Mouse (Mus musculus): ENCODE data around the gene Myo15b.

Myo15b gene

GRCm38 (mm10) chr11:115901338-115902161 is 43.3 kb downstream of the Myo15b start:
- DNase-seq (ENCODE audit: low read depth, low spot score), result no peak

GRCm38 (mm10) chr11:115902177-115902576 is 44.0 kb downstream of the Myo15b start:
- no peak for DNase-seq (ENCODE audit: low read depth, low spot score)

- DNase-seq (ENCODE audit: low read depth, low spot score), result no peak
Measured at GRCm38 (mm10) chr11:115902831-115903230, 44.6 kb downstream of the Myo15b start.

- no peak for DNase-seq (ENCODE audit: low read depth, low spot score)
Measured at GRCm38 (mm10) chr11:115903384-115904230, 45.4 kb downstream of the Myo15b start.

DNA sequence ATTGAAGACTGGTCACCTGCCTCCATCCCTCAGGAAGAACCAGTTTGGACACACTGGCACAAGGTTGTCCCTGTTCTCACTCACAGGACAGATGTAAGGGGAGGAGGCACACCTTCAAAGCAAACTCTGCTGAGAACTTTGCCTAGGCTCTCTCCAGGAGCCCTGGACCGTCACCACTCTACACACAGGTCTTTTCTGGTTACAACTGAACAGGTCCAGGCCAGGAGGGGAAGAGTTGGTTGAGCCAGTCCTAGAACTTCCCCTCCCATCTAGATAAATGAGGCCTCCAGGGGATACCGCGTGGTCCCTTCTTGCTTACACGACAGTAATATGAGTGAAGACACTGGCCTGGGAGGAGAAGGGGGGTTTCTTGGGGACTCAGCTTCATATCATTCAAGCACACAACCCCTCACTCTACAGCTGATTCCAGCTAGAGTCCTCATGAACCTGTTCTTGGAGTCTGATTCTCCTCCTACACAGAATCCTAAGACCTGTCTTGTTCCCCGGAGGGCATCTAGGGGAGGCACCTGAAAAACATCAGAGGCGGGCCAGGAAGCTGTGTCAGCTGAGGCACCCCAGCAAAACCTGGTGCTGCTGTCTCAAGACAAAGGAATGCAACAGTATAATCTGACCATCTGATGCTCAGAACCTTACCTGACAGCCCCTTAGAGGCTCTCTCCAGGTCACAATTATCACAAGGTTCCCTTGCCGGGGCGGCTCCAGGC is 46.2 kb downstream of the Myo15b start:
- no peak for DNase-seq (ENCODE audit: low read depth, low spot score)

DNA sequence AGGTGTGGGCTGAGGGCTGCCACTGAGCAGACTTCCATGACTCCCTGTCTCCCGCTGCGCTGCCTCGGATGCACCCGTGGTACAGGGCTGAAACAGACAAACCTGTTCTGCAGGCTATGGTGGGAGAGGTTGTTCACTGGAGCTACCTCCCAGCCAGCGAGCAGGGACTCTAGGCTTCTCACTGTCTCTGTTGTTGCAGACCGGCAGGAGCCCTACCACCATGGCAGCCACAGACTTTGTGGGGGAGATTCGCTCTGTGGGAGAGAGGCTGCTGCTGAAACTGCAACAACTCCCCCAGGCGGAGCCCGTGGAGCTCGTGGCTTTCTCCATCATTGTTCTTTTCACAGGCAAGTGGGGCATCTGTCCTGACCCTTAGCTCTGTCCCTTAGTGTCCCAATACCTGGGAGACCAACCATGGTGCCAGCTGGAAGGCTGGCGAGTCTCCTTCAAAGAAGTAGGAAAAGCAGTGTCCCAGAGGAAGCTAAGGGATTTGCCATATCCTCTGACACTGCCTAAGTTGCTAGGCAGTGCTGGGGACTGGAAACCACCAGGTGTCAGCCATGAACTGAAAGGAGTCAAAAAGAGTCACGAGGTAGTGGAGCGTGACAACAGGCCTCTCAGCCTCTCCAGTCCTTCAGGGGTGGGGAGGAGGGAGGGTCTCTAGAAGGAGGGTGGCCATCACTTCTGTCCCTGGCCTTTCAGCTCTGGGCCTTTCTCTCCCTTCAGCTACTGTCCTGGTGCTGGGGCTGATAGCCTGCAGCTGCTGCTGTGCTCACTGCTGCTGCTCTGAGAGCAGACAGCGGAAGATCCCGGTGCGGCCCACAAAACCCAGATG is 47.0 kb downstream of the Myo15b start:
- no peak for DNase-seq (ENCODE audit: low read depth, low spot score)

- DNase-seq (ENCODE audit: low read depth, low spot score), result no peak
Measured at GRCm38 (mm10) chr11:115906116-115906515, 47.9 kb downstream of the Myo15b start.

GRCm38 (mm10) chr11:115906521-115906920 is 48.3 kb downstream of the Myo15b start:
- no peak for DNase-seq (ENCODE audit: low read depth, low spot score)

DNA sequence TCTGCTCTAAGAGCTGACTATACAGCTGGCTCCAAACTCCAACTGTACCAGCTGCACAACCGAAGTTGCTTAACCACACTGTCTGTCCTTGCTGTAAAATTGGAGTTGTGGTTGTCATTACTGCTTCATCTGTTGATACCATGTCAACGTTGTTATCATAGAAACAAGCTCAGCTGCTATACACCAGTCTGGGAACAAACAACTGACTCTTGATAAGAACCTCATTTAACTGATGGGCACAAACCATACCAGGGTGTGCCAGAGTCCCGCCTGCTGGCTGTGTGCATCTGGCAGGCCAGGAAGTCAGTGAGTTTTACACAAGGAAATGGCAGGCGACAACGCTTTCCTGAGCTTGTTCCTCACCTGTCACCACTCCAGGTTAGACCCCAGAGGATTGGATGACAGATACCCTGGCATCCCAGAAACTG is 52.9 kb downstream of the Myo15b start:
- no peak for DNase-seq (ENCODE audit: low read depth, low spot score)

GRCm38 (mm10) chr11:115911632-115912376 is 53.6 kb downstream of the Myo15b start, which contains the start of gene Smim6:
Gene Smim6, plus strand, starts transcription at chr11:115912017.
- DNase-seq (ENCODE audit: low read depth, low spot score), result no peak

GRCm38 (mm10) chr11:115916579-115916978 is 58.4 kb downstream of the Myo15b start:
- no peak for DNase-seq (ENCODE audit: low read depth, low spot score)

DNA sequence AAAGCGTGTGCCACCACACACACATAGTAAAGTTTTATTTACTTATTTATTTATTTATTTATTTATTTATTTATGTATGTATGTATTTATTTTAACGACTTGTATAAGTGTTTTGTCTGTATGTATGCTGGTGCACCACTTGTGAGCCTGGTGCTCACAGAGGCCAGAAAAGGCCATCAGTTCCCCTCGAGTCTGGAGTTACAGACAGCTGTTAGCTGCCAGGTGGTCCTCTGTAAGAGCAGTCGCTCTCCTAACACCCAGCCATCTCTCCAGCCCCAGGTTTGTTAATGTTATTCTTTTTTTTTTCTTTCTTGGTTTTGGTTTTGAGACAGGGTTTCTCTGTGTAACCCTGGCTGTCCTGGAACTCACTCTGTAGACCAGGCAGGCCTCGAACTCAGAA is 60.4 kb downstream of the Myo15b start:
- DNase-seq (ENCODE audit: low read depth, low spot score), result no peak

DNA sequence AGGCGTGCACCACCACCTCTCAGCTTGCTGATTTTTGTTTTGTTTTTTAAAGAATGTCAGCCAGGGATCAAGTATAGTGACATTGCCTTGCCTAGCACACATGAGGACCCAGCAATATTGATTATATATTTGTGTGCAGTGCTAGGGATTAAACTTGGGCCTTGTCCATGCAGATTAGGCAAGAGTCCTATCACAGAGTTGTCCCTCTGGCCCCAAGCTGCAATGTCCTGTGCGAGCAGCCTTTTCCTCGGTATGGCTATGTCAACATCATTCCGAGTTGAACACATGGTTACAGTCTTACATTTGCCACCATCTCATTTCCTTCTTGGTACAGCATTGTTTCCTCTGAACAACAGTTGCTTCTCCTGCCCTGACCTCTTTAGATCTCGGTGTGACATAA is 60.9 kb downstream of the Myo15b start:
- DNase-seq (ENCODE audit: low read depth, low spot score), result no peak

GRCm38 (mm10) chr11:115920110-115920818 is 62.1 kb downstream of the Myo15b start:
- DNase-seq (ENCODE audit: low read depth, low spot score), result peak; percentile 66

DNA sequence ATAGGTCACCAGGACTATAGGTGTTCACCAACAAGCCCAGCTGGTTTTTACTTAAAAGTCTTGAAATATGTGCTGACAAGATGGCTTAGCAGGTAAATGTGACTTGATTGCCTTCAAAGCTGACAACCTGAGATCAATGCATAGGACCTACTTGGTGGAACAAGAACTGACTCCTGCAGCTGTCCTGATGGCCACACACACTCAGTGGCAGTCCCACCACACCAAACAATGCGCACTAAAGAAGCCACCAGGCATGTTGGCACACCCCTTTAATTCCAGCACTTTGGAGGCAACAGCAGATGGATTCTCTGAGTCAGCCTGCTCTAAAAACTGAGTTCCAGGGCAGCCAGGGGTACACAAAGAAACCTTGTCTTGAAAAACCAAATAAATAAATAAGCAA is 63.8 kb downstream of the Myo15b start:
- no peak for DNase-seq (ENCODE audit: low read depth, low spot score)

DNA sequence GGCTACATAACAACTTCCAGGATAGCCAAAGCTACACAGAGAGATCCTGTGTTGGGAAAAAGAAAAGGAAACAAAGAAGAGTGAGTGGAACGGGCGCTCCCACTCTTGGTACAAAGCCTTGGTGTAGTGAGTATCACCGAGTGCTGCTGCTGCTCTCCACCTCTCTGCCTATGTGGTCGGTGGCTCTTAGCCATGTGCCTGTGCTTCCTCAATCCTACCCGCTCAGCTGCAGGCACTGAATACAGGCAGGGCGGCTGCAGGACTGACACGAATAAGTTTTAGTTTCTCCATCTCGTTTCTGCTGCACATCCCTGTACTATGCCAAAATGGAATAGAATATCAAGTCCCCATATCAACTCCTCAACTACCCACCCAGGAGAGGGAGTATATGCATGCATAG is 70.8 kb downstream of the Myo15b start:
- DNase-seq (ENCODE audit: low read depth, low spot score), result no peak

DNA sequence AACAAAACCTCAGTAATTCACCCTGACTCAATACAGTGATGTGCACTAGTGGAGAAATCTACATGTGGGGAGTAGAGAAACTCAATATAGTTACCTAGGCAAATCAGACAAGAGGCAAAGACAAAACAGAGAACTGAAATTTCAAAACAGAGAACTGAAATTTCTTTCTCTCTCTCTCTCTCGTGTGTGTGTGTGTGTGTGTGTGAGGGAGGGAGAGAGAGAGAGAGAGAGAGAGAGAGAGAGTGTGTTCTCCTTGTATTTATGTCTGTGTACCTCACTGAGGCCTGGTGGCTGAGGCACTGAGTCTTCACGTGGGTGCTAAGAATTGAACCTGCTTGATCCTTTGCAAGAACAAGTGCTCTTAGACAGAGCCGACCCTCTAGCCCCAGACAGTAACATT is 71.6 kb downstream of the Myo15b start:
- DNase-seq (ENCODE audit: low read depth, low spot score), result no peak

DNA sequence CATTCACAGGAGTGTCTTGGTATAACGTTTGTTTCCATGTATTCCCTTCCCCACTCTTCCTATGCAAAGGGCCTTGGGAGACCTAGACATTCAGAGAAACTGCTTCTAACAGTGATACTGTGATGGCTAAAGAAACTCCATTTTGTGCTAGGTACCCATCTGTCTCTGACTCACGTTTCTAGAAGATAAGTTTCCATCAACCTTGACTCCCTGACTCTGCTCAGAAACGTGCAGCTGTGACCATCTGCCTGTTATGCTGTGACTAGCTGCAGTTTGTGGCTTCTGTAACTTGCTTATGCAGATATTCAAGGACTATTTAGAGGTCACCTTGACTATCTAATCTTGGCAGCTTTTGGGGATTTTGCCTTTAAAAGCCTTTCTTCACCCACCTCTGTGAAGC is 73.0 kb downstream of the Myo15b start:
- no peak for DNase-seq (ENCODE audit: low read depth, low spot score)

GRCm38 (mm10) chr11:115933108-115933746 is 75.0 kb downstream of the Myo15b start, which contains the start of the genes Sap30bp and Recql5:
Gene Sap30bp, plus strand, starts transcription at chr11:115933282.
Gene Recql5, minus strand, starts transcription at chr11:115933477.
- DNase-seq (ENCODE audit: low read depth, low spot score), result peak; percentile 100
